Mouse (Mus musculus): ENCODE data around the gene Dhcr24.

Gene Dhcr24

DNA sequence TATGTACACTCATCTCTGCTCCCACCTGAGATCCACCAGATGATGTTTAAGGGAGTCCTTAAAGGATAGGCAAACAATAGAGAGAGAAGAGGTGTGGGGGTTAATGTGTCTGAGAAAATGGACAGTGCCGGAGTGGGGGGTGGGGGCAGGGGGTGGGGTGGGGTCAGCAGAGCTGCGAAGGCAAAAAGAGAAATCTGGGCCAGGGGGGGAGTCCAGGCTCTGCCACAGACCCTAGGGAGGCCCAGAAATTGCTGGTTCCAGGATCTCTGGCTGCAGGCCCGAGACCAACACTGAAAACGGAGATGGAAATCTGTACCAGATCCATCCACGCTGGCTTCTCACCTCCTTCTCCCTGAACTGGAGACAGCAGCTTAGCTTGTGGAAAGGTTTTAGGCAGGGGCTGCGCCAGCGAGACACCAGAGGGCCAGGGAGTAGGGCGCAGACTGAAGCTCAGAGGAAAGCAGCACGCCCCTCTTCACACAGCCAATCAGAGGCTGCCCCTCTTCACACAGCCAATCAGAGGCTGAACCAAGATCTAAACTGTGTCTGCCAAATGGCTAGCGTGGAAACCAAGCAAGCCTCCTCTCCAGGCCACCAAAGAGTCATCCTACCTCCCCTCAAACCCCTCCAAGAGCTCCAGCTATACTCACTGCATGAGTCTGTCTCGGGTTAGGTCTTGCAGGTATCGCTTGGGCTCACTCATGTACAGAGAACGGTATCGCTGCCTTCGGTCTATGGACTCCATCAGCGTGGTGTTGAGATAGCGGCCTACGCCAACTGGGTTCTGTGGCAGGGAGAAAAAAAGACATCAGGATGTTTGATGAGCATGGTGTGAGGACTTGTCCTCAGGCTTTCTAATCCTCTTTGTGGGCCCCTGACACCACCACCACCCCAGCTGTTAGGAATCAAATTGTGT lies 46.1 kb downstream of the Dhcr24 start:
- peak in 1 of 2 experiments; percentile 46 for DNase-seq (ENCODE audit: low spot score in 2 of 2)

DNA sequence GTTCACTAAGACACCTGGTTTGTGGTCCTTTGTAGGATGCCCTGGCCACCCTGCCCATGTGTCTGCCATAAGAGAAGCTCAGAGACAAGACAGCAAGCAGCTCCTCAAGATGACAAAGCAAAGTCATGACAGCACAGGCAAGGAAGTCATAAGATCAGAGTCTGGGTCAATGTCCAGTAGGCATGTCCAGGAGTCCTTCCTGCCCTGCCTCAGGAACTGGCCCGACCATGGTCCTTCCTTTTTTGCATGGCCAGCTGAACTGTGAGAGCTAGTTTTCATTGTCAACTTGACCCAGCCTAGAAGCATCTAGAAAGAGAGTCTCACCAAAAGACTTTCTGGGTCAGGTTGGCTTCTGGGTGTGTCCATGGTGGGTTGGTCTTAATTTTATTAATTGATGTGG lies 47.1 kb downstream of the Dhcr24 start:
- DNase-seq (ENCODE audit: low spot score in 2 of 2): no peak

GRCm38 (mm10) chr4:106613105-106613504 lies 52.3 kb downstream of the Dhcr24 start:
- no peak for DNase-seq (ENCODE audit: low spot score in 2 of 2)

GRCm38 (mm10) chr4:106613560-106613959 lies 52.7 kb downstream of the Dhcr24 start:
- no peak for DNase-seq (ENCODE audit: low spot score in 2 of 2)

GRCm38 (mm10) chr4:106614180-106614797 lies 53.5 kb downstream of the Dhcr24 start:
- peak; percentile 77 to 80 for DNase-seq (ENCODE audit: low spot score in 2 of 2)

- DNase-seq (ENCODE audit: low spot score in 2 of 2): no peak
Measured at GRCm38 (mm10) chr4:106614881-106615280, 54.0 kb downstream of the Dhcr24 start.

GRCm38 (mm10) chr4:106615637-106616036 lies 54.8 kb downstream of the Dhcr24 start:
- no peak for DNase-seq (ENCODE audit: low spot score in 2 of 2)

DNA sequence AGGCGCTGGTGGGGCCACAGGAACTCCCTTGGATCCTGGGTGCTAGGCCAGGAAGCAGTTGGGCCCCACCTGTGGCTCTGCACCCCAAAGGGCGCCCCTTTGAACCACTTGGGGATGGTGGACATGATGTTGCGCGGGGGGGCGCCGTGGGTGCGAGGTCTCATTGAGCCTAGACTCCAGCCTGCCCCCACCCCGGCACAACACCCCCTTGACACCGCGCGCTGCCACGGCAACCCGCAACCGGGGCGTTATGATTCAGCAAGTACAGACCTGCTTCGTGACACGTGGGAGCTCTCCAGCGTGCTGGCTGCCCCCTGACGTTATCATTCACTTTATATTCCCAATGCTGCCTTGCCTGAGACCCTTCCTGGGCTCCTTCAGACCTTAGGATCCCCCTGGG lies 56.2 kb downstream of the Dhcr24 start, which contains the start of gene Lexm:
Gene Lexm, minus strand, starts transcription at position 186 of the 400 bp plus-strand sequence.
- peak in 1 of 2 experiments; percentile 52 for DNase-seq (ENCODE audit: low spot score in 2 of 2)

- no peak for DNase-seq (ENCODE audit: low spot score in 2 of 2)
Measured at GRCm38 (mm10) chr4:106618898-106619297, 58.1 kb downstream of the Dhcr24 start.

- no peak for DNase-seq (ENCODE audit: low spot score in 2 of 2)
Measured at GRCm38 (mm10) chr4:106621428-106621827, 60.6 kb downstream of the Dhcr24 start.

DNA sequence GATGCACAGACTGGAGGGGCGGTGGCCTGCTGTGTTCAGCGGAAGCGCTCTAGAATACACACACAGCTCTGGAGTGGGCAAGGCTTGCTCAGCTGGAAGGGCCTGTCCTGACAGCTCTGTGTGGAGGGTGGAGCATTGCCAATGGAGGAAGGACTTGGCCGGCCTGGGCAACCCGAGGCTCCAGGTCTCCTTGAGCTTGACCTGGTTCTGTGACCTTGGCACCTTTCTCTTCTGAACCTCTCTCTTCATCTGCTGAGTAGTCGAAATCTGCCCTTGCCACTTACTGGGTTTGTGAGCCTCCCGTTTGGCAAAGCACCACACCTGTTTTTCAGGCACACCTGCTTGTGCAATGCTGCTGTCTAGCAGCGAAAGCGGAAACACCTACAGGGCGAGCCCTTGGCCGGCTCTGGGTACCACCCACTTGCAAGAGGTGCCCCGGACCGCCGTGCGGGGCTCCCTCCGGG lies 61.2 kb downstream of the Dhcr24 start, which contains the start of gene Ttc22:
Gene Ttc22, plus strand, starts transcription at position 403 of the 464 bp plus-strand sequence.
- DNase-seq (ENCODE audit: low spot score in 2 of 2): no peak

DNA sequence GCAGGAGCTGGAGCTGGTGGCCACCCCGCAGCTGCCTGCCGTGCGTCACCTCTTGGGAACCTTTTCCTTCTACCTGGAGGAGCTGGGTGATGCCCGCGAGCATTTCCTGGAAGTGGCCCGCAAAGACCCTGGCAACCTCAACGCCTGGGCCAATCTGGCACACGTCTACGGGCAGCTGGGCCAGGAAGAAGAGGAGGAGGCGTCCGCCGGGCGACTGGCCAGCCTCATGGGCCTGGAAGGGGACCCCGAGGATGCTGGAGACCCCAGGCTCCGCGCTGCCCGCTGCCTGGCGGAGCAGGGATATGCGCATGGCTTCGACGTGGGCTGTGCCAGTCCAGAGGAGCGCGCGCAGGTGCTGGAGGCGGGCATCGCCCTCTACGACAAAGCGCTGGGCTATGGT lies 61.9 kb downstream of the Dhcr24 start:
- peak; percentile 26 for DNase-seq (ENCODE audit: low spot score in 2 of 2)

GRCm38 (mm10) chr4:106624271-106624670 lies 63.4 kb downstream of the Dhcr24 start:
- no peak for DNase-seq (ENCODE audit: low spot score in 2 of 2)

DNA sequence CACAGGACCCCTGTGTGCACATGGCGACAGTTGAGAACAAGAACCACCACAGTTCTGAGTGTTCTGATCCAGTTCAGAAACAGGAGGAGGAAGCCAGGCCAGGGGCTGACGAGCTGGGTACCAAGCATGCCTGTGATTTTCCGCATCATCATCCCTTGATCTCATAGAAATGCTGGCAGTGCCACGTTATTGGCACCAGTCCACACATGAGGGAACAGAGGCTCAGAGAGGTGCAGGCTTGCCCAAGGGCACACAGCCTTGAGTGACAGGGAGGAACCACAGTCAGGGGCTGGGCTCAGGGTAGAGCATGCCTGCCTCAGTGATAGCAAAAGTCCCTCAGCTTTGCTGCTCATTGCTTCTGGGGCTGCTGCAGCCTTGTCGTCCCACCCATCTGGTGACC lies 67.0 kb downstream of the Dhcr24 start:
- DNase-seq (ENCODE audit: low spot score in 2 of 2): peak in 1 of 2 experiments; percentile 36

- no peak for DNase-seq (ENCODE audit: low spot score in 2 of 2)
Measured at GRCm38 (mm10) chr4:106628650-106629360, 68.0 kb downstream of the Dhcr24 start.

GRCm38 (mm10) chr4:106629374-106629773 lies 68.5 kb downstream of the Dhcr24 start:
- no peak for DNase-seq (ENCODE audit: low spot score in 2 of 2)

DNA sequence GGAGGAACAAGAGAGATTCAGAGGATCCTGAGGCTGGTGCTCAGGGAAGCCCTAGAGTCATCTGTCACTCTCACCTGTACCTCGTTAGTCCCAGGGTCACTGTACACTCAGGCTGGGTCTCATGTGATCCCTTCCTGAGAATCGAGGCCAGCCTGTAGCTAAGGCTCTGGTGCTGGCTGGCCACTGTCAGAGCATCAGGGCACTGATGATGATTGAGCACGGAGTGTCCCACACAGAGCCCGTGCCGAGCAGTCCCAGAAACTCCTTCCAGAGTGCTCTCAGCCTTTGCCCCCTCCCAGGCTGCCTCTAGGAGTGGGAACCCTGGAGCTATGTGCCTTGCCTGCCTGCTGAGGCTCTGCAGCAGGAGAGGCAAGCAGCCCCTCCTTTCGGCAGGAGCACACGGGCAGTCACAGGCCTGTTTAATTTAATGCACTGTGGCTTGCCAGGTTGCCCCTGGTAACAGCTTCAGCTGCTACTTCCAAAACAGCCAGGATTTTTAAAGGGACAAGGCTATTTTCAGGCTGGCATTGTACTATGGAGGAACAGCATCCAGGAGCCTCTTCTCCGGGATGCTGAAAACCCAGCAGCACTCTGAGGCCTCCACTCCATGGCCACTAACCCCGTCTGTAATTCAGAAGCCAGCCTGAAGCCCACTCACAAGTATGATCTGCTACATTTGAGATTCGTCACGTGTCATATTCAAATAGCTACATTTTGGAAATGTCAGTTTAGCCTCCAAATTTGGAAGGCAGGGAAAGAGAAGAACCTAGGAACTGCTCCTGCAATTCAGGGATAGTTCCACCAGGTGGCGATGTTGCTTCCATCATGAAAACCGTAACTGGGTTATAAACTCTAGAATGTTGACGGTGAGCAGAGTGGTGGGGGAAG lies 69.7 kb downstream of the Dhcr24 start:
- DNase-seq (ENCODE audit: low spot score in 2 of 2): peak; percentile 93 to 95

DNA sequence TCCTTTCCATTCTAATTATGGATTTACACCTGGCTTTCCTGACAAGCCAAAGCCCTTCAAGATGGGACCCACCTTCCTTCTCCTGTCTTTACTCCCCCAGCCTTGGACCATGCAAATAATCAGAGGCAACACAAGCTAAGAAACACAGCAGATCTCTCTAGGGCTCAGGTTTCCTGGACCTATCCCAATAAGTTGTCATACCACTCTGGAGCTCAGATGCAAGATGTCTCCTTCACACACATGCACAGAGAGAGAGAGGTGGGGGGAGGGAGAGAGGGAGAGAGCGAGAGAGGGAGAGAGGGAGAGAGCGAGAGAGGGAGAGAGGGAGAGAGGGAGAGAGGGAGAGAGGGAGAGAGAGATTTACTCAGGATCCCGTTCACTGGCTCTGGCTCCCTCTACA lies 71.5 kb downstream of the Dhcr24 start:
- no peak for DNase-seq (ENCODE audit: low spot score in 2 of 2)

DNA sequence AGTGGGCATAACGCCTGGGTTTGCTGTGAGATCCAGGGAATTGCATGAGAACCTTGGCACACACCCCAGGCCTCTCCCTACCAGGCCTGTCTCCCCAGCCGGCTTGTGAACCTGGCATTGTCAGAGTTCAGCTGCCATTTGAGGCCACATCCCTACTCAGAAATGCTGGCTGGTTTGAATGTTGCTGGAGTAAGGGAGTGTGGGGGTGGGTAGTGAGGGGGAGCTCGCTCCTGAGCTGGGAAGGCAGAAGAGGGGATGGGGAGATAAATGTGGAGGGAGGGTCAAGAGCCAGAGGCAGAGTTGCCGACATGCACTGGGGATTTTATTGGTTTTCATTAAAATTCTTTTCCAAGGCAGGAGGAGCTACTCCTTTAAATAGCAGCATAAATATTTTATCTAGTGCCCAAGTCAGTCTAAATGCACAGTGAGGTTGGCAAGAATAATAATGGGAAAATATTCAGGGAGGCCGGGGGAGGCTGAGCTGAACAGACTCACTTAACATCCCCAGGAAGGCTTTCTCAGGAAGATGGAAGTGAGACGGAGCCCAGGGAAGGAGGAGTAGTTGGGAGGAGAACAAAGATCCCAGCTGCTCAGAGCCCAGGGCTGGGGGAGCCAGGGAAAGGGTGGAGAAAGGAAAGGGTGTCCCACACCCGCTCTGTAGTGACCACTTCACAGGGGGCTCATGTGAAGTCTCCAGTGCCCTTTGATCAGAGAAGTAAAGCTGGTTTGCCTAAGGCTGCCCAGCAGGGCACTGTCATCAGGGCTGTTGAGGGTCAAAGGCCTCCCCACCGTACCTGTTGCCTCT lies 72.6 kb downstream of the Dhcr24 start:
- DNase-seq (ENCODE audit: low spot score in 2 of 2): peak; percentile 61 to 71

- peak in 1 of 2 experiments; percentile 60 for DNase-seq (ENCODE audit: low spot score in 2 of 2)
Measured at GRCm38 (mm10) chr4:106634086-106634479, 73.2 kb downstream of the Dhcr24 start.

All from right cerebral cortex, postnatal 10 days (tissue).